Mouse (Mus musculus): ENCODE results near the gene Traf1.

Gene Traf1

GRCm38 (mm10) chr2:34940246-34940645 lies 21.3 kb downstream of the Traf1 start:
- no peak for DNase-seq

GRCm38 (mm10) chr2:34938269-34939208 lies 23.0 kb downstream of the Traf1 start:
- DNase-seq = no peak

DNA sequence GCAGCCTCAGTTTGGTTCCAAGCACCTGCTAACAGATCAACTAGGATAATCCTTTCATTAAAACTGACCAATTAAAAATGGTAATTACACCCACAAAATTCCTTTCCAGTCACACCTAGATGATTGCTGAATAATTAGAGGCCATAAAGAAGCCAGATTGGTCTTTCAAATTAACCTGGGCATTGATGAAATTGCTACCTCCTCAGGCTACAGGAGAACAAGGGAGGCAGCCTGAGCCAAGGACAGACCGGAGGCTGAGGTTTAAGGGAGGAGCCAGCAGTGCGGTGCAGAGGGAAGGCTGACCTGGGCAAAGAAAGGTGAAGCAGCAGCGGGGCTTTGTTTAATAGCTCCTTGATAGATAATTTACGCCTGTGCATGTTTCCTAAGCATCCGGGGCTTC lies 24.1 kb downstream of the Traf1 start:
- DNase-seq = no peak

DNA sequence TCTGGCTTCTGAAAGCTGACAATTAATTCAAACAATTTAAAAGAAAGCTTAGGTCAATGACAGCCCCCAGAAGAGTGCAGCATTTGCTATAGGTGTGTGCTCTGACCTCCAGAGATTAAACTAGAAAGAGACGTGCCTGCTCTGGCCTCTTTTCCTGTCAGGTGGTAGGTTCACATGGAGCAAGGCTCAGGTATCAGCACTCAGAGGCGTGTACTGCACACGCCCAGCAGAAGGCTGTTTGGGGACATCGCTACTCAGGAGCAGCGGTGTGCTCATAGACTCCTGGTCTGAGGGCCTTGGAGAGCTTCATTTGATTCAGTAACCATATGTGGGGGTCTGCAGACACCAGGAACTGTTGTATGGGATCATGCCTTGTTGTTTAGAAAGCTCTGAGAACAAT lies 34.3 kb downstream of the Traf1 start:
- DNase-seq = no peak

GRCm38 (mm10) chr2:34922729-34923128 lies 38.8 kb downstream of the Traf1 start:
- DNase-seq = no peak

DNA sequence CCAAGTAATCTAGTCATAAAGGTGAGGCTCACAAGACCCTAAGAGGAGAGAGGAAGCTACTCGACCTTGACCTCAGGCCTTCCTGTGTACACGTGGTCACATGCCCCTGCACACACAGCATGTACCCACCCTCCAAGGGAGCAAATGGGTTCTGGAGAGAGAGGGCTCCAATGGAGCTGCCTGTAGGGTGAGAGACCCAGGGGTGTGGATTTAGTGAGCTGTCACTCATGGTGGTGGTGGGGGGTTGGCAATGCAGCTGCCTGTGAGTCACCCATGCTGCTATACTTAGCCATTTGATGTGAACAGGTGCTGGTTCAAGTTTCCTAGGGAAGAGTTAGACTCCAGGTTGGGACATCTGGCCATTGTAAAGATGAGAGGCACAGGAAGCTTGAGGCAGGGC lies 41.4 kb downstream of the Traf1 start:
- DNase-seq = no peak

DNA sequence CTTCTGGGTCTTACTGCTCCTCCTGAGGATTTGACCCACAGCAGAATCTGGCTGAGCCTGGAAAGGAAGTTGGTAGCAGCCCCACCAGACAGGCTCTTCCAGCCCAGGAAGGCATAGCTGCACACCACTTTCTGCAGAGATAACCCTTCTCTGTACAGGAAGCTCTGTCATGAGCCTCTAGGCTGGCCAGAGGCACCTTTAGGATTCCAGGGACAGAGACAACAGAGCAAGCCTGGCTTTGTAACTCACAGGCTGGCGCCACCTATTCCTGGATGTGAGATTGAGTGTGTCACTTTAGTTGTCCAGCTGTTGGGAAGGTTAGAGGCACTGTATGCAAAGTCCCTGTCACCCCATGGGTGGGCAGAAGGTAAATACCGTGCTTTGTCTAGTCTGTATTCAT lies 46.5 kb downstream of the Traf1 start:
- DNase-seq = no peak

DNA sequence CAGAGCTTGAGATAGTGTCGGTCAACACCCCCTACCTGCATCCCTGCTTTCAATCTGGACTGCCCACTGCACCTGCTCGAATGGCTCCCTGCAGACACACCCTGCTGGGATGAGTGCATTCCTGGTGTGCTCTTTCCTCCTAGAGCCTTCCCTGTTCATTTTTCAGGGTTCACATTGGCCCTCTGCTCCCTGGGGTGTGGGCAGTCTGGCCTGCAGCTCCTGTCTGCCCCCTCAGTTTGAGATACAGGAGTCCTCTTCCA lies 46.8 kb downstream of the Traf1 start:
- no peak for DNase-seq

GRCm38 (mm10) chr2:34914069-34914822 lies 47.3 kb downstream of the Traf1 start:
- DNase-seq = peak; percentile 29

DNA sequence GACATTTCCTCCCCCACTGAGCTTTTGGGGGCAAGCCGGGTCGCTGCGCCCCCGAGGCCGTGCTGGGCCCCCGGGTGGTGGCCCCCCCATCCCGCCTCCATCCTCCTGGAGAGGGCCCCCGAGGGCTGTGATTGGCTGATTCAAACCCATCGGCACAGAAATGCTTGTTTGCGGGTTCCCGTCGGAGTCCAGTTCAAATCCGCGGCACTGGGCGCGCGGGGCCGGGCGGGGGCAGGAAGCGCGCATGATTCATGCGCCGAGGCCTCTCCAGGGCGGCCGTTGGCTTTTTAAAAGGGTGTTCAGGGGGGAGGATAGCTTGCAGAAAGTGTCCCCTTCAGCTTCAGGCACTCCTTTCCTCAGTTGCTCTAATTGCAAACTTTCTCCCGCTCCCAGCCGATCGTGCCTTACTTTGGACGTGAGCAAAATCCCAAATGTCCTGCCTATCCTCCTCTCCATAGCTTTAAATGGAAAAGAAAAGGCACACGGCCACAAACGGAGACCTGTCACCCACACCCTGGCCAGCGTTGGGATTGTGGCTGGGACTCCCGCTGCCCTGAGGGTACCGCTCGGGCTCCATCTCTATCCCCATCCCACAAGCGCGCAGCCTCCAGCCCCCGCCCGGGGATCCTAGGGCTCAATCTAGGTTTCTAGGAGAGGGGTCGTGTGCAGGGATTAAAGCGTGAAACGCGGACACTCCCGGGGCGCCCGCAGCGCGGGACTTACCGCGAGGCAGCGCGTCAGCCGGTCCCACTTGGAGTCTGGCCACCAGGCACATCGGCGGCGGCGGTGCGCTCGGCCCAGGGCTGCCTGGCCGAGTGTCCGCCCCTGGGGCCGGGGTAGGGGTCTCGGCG lies 48.1 kb downstream of the Traf1 start, which contains the start of gene Phf19:
Gene Phf19 (minus strand): TSS at position 809 of the 851 bp plus-strand sequence.
- no peak for DNase-seq

- DNase-seq = no peak
Measured at GRCm38 (mm10) chr2:34912613-34913012, 49.0 kb downstream of the Traf1 start.

DNA sequence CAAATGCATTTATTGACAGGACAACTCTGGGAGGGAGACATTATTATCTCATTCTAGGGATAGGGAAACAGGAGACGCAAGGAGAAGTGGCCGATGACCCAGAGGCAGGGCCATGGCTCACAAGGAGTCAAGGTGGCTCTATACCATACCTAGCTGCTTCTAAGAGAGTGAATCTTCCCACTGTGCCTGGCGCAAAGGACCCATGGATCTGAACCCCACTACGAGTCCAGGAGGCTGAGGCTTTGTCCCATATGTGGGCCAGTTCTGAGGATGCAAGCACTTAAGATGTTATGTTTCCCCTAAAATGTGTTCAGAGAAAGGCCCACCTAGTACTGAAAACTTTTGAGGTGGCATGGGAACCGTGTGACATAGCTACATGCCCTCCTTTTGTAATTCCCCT lies 49.7 kb downstream of the Traf1 start:
- DNase-seq = no peak

GRCm38 (mm10) chr2:34909719-34910118 lies 51.9 kb downstream of the Traf1 start:
- DNase-seq = no peak

- DNase-seq = no peak
Measured at GRCm38 (mm10) chr2:34906861-34907604, 54.5 kb downstream of the Traf1 start.

DNA sequence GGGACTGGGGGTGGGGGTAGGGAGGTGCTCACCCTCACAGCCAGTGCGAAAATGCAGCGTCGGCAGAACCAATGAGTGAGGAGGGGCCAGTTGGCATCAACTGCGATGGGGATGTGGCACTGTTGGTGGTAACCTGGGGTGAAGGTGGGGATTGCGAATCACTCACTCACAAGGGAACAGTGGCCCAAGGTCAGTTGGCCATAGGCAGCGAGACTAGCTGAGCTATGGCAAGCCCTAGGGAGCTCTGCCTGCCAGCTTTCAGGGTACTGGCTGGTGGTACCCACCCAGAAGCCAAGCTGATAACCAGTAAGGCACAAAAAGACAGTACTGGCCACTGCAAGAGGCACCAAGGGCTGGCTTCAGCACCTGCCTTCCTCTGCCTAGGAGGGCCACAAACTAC lies 55.1 kb downstream of the Traf1 start:
- no peak for DNase-seq

DNA sequence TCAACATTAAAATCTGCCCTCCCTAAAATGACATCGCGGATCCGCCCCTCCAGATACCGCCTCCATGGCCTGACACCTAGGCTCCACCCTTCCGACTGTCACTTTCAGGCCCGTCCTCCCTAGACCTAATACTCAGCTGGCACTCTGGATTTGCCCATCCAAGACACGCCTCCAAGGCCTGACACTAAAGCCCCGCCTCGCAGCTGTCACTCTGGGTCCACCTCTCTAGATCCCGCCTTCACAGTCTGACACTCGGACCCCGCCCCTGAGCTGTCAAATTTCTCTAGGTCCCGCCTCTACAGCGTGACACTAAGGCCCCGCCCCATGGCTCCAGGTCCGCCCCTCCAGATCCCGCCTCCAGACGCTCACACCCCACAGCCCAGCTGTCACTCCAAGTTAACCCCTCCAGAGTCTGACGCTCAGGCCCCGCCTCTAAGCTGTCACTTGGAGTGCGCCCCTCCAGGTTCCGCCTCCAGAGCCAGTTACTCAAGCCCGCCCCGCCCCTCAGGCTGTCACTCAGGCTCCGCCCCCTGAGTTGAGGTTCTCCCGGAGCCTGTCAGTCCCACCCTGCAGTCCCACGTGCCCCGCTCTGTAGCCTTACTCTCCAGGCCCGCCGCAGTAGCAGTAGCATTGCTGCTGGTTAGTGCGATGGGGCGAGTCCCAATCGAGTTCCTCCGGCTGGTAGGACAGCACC lies 56.6 kb downstream of the Traf1 start:
- peak; percentile 99 for DNase-seq

GRCm38 (mm10) chr2:34903652-34904405 lies 57.7 kb downstream of the Traf1 start:
- no peak for DNase-seq

GRCm38 (mm10) chr2:34903191-34903590 lies 58.4 kb downstream of the Traf1 start:
- DNase-seq = no peak

DNA sequence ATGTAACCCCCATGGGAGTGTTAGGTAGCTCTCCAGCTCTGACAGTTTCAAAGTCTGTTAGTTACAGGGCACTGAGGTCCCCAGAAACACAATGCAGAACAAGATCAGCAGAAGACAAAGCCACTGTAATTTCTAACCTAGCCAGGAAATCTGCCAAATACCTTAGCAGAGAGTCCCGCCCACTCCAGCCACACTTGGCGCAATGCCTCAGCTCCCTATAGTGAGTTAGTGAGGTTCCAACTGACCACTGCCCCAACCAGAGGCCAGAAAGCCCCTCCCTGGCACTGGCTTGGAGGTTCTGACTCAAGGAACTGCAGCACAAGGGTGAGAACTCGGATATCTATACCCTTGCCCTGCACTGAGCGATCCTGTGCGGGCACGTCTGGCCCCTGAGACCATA lies 58.8 kb downstream of the Traf1 start:
- DNase-seq = no peak

- DNase-seq = no peak
Measured at GRCm38 (mm10) chr2:34901726-34902125, 59.8 kb downstream of the Traf1 start.

DNA sequence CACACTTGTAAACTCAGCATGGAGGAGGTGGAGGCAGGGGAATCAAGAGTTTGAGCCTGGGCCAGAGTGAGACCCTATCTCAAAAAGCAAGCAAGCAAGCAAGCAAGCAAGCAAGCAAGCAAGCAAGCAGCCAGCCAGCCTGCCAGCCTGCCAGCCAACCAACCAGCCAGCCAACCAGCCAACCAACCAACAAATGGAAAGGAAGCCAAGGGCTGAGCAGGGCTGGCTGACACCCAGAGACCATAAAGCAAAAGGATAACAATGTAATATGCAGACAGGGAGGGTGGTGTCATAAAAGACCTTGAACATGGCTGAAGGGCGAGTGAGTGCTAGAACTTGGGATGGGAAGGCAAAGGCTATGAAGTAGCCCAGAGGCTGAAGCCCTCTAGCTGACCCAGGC lies 61.2 kb downstream of the Traf1 start:
- DNase-seq = no peak

All from right cerebral cortex, adult 18-20 months (tissue).